Mouse (Mus musculus) neutrophil, adult 5-6 weeks (primary cell): Measurements from ENCODE around the gene Slc8a2. TPM values are rescaled to one million over a fixed set of nuclear protein-coding genes. Genes with fewer than 3 reads are reported as not detected.

Source experiments
- ATAC-seq: fragments of 151-379, 151-347 bp; 2 replicates; pipeline ENCODE4 v1.8.0; 2017; ENCODE audit warnings: mild to moderate bottlenecking, moderate TSS enrichment; ENCODE audit not compliant: insufficient number of reproducible peaks, poor library complexity, low FRiP score, severe bottlenecking; ENCODE audit errors: extremely low read depth
- total RNA-seq: library from RNA; stranded (forward); fragments of 200-1000 nt; gene quantifications from 2 replicates; pipeline ENCODE4 v1.2.3, GENCODE M21; 2017

The Slc8a2 gene
- total RNA-seq, 1 experiment from 2014 or later = not detected

DNA sequence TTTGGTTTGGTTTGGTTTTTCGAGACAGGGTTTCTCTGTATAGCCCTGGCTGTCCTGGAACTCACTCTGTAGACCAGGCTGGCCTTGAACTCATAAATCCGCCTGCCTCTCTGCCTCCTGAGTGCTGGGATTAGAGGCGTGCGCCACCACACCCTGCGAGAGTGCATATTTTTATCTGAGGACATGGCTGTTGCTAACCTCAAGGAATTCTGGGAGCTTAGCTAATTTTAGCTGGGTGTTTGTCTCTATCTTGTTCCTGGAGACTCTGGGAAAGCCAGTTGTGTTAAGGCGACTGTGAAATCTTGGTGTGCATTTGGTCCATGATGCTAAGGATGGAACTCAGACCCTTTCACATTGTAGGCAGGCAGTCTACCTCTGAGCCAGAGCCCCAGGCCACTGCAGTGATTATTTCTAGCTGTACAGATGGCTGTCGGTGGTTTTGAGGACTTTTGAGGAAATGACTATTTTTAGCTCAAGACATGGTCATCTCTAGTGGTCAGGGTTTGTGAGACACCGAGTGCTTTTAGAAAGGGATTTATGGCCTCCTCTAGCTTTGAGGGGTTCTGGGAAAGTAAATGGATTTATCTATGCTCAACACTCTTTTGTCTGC lies 26.6 kb downstream of the Slc8a2 start:
- ATAC-seq = no peak

DNA sequence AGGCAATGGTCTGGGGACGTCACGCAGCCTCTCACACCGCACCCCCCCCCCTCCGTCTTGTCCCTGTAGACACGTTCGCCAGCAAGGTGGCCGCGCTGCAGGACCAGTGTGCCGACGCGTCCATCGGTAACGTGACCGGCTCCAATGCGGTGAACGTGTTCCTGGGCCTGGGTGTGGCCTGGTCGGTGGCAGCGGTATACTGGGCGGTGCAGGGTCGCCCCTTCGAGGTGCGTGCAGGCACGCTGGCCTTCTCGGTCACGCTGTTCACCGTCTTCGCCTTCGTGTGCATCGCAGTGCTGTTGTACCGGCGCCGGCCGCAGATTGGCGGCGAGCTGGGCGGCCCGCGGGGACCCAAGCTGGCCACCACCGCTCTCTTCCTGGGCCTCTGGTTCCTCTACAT lies 29.1 kb downstream of the Slc8a2 start:
- no peak for ATAC-seq

DNA sequence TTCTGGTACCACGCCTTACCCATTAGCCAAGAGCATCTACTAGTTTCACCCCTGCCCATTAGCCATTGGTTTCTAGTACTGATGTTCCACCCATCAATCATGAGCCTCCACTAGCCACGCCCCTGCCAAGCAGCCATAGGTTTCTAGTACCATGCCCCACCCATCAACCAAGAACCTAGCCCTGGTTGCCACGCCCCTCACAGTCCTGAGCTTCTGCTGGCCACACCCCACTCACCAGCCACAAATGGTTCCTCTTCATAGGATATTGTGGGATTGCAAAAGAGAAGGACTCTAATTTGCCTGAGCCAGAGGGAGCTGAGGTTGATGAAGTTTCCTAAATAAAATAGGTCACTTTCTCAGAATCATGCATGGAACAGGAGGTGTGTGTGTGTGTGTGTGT lies 31.1 kb downstream of the Slc8a2 start:
- no peak for ATAC-seq

- no peak for ATAC-seq
Observed at GRCm38 (mm10) chr7:16161302-16161701, 31.7 kb downstream of the Slc8a2 start.

DNA sequence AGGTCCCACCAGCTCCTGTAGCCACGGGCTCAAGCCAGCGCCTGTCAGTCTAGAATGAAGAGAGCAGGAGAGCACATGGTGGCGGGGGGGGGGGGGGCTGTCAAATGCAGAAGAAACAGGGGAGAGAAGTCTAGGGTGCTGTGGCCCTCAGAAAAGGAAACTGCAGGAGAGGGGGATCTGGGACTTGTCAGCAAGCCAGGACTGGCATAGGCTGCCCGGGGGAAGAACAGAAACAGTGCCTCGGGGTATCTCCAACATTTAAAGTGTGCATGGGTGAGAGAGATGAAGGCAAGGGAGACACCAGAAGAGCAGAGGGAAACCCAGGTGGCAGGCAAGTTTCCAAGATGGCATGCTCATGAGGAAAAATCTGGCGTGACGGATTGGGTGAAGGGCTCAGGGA lies 32.4 kb downstream of the Slc8a2 start:
- ATAC-seq = no peak

GRCm38 (mm10) chr7:16172141-16172581 lies 42.5 kb downstream of the Slc8a2 start:
- no peak for ATAC-seq

DNA sequence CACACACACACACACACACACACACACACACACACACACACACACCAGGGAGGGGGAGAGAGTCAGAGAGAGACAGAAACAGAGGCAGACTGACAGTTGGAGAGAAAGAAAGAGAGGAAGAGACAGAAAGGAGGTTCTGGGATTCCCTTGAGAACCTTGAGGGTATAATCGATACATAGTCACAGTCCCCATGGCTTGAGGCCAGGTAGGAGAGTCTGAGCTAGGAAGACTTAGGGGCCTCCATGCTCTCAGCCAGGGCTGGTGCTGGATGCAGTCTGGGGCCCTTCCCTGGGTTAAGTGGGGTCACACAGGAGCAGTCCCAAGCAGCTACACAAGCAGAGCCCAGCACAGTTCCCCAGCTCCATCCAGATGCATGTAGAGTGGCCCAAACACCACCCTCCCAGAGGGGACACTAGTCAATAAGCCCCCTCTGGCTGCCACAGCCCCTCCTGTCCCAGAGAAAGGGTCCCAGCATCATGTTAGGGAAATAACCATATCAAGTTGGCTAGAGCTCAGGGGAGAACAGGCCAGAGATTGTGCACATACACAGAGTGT lies 43.0 kb downstream of the Slc8a2 start:
- no peak for ATAC-seq

- no peak for ATAC-seq
Observed at GRCm38 (mm10) chr7:16173146-16173545, 43.5 kb downstream of the Slc8a2 start.

- ATAC-seq = peak; percentile 15; the same call in 1 of the 2 replicates
Observed at GRCm38 (mm10) chr7:16174597-16175541, 45.2 kb downstream of the Slc8a2 start, which contains the start of gene Meis3. Gene Meis3 (plus strand): TSS chr7:16175090.

- no peak; the same call in 1 of the 2 replicates for ATAC-seq
Observed at GRCm38 (mm10) chr7:16175542-16175931, 45.9 kb downstream of the Slc8a2 start.

- no peak for ATAC-seq
Observed at GRCm38 (mm10) chr7:16178114-16178513, 48.5 kb downstream of the Slc8a2 start.

- ATAC-seq = no peak
Observed at GRCm38 (mm10) chr7:16183663-16184062, 54.0 kb downstream of the Slc8a2 start.

DNA sequence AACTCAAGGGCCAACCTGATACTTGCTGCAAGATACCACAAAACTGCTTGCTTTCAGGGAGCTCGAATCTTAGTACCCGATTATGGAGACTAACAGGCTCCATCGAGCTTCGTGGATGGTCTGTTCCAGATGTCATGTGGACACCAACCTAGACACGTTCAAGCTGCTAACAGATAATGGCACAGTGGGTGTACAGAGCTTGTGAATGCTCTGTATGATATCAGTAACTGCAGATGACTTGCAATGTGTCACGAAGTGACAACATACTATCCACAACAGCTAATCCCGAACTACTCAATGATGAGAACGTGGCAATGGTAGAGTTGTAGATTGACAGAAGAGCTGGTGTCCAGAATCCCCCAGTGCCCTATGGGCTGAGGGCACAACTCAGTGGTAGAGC lies 57.9 kb downstream of the Slc8a2 start:
- ATAC-seq = no peak

DNA sequence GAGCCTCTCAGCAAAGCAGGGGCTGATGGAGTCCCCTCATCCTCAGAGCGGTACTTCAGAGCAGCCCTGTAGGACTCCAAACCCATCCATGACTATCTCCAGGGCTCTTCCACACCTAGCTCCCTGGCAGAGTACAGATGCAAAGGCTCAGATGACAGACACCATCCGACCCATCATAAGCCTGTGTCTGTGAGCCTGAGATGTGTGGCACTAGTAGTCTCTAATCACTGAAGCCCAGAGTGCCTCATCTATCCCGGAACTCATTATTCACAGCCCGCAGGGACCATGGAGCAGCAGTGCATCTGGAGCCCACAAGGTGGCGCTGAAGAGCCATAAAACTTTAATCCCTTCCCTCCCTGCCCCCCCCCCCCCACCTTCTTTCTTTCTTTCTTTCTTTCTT lies 62.7 kb downstream of the Slc8a2 start:
- peak; percentile 69 for ATAC-seq

- ATAC-seq = no peak
Observed at GRCm38 (mm10) chr7:16193702-16194101, 64.1 kb downstream of the Slc8a2 start.

DNA sequence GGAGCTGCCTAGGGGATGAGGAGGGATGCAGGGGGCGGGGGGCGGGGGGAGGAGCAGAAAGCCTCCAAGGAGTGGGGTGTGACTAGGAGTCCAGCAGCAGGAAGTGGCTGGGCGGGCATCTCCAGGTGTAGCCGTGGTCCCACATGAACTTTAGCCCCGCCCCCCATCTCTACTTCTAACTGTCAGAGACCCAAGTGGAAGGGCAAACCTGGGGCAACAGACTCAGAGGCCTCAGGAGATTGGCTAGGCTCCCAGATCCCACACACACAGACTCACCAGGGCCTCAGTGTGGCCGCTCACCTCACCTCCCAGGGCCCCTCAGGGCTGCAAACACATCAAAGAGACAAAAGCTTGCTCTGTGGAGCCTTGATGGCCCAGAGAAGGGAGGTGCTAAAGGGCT lies 67.0 kb downstream of the Slc8a2 start:
- no peak for ATAC-seq

GRCm38 (mm10) chr7:16197166-16197565 lies 67.5 kb downstream of the Slc8a2 start:
- no peak for ATAC-seq

DNA sequence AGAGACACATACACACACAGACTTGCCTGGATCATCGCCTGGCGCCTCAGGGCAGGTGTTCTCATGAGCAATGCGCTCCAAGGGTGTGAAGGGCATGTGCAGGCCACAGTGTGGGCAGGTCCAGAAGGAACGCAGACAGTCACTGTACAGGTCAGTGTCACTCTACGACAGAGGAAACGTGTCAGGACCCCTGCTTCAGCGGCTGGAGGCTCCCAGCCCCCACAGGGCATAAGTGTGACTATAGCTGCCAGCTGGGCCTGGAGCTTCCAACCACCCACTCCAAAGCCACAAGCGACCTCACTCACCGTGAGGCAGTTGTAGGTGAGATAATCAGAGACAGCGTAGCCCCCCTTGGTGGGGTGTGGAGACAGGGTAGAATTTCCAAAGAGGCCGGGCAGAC lies 68.9 kb downstream of the Slc8a2 start:
- ATAC-seq = no peak

DNA sequence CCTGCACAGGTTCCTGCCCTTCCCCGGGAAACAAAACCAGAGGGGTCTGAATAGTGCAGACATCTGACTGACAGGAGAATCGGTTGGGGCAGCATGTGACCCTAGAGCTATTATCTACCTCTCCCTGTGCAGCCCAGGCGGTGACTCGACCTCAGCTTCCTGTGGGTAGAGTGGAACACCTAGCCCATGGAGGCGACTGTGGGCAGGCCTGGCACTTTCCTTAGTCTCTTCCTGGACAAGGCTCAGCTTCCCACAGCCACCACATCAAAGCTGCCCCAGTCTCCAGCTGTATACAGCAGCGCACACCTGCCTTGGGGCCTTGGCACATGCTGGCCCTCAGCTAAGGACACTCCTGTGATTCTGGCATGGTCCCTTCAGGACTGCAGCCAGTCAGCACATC lies 71.5 kb downstream of the Slc8a2 start:
- no peak for ATAC-seq
